Mouse (Mus musculus): Measurements from ENCODE around the gene Polr3c.

GRCm38 (mm10) chr3:96719173-96719572 is 8.3 kb downstream of the Polr3c start:
- TF ChIP-seq ZC3H11A (IDR thresholded peaks at IDR 0.05; ENCODE audit: borderline replicate concordance, low read depth, low read length), result no peak
- no peak for TF ChIP-seq ZNF384 (IDR thresholded peaks at IDR 0.05; ENCODE audit: low read depth, low read length)
- TF ChIP-seq MAFK (IDR thresholded peaks at IDR 0.05; ENCODE audit: insufficient read depth, low read depth, low read length), result no peak
- TF ChIP-seq CHD2 (IDR thresholded peaks at IDR 0.05; ENCODE audit: low read depth, low read length), result no peak

Data from ES-E14 (cell line).